Mouse (Mus musculus) liver, adult 2 months (tissue): Measurements from ENCODE around the gene Ren1. TPM values are rescaled to one million over a fixed set of nuclear protein-coding genes. Genes with fewer than 3 reads are reported as not detected.

Source experiments
- DNase-seq: peaks from one replicate; pipeline ENCODE4 v3.0.0-alpha.2; 2011; ENCODE audit warnings: low read depth, low spot score; ENCODE audit errors: extremely low read depth
- H3K27ac ChIP-seq: fragments of 200-500 bp; replicated peaks from 2 replicates; pipeline ENCODE4 v1.5.1; 2012; ENCODE audit warnings: low read depth, mild to moderate bottlenecking, control low read depth, inconsistent platforms, low read length; ENCODE audit not compliant: insufficient read depth
- H3K27me3 ChIP-seq: fragments of 200-500 bp; 2 replicates; pipeline ENCODE4 v1.6.1; 2012; ENCODE audit warnings: mild to moderate bottlenecking, moderate library complexity, low read length, inconsistent platforms; ENCODE audit not compliant: control insufficient read depth, insufficient read depth
- H3K36me3 ChIP-seq: fragments of 200-500 bp; 2 replicates; pipeline ENCODE4 v1.6.1; 2012; ENCODE audit warnings: low read length, inconsistent platforms; ENCODE audit not compliant: control insufficient read depth, insufficient read depth
- H3K4me1 ChIP-seq: fragments of 200-500 bp; 2 replicates; pipeline ENCODE4 v1.6.1; 2011; ENCODE audit warnings: low read length; ENCODE audit not compliant: control insufficient read depth, insufficient read depth
- H3K4me3 ChIP-seq: fragments of 200-500 bp; 2 replicates; pipeline ENCODE4 v1.5.1; 2011; ENCODE audit warnings: low read depth, mild to moderate bottlenecking, control low read depth, low read length, moderate library complexity; ENCODE audit not compliant: insufficient read depth
- H3K79me2 ChIP-seq: fragments of 200-500 bp; 2 replicates; pipeline ENCODE4 v1.6.1; 2012; ENCODE audit warnings: inconsistent platforms, mild to moderate bottlenecking, low read length, moderate library complexity; ENCODE audit not compliant: control insufficient read depth, insufficient read depth
- H3K9ac ChIP-seq: fragments of 200-500 bp; 2 replicates; pipeline ENCODE4 v1.6.1; 2012; ENCODE audit warnings: low read depth, mild to moderate bottlenecking, control low read depth, inconsistent platforms, low read length
- CTCF ChIP-seq: fragments of 200-500 bp; IDR thresholded peaks from 2 replicates; pipeline ENCODE4 v1.5.1; 2011; ENCODE audit warnings: low read depth, low read length, control low read depth
- POLR2A ChIP-seq: fragments of 200-500 bp; IDR thresholded peaks from 2 replicates; pipeline ENCODE4 v1.6.1; 2011; ENCODE audit warnings: low read length, control low read depth; ENCODE audit not compliant: insufficient read depth; ENCODE audit errors: extremely low read depth
- WGBS: fragments of 180-500 bp; shearing (Covaris S2); methylation state at CpG from one replicate; pipeline ENCODE4 v1.1.7; 2018; 5-methylcytosine and 5-hydroxymethylcytosine counted together
- polyA plus RNA-seq: library from polyadenylated mRNA; depleted of rRNA; stranded (reverse); fragments of >200 nt; gene quantifications from 2 replicates; pipeline ENCODE4 v1.2.3, GENCODE M21; 2012
- total RNA-seq: library from RNA; depleted of rRNA; stranded (reverse); fragments of >200 nt; gene quantifications from 2 replicates; pipeline ENCODE4 v1.2.3, GENCODE M21; 2014

Ren1 gene
- total and polyA plus RNA-seq, 2 experiments = 0.18 TPM; not detected in 1

- no peak overlapping the region for H3K9ac ChIP-seq
Observed at GRCm38 (mm10) chr1:133380347-133381065, 30.2 kb downstream of the Ren1 start.

GRCm38 (mm10) chr1:133382008-133382407, 31.7 kb downstream of the Ren1 start:
- peaks cover 26% of the 10 kb centered on the region for H3K4me1 ChIP-seq
- H3K9ac ChIP-seq = no peak overlapping the region
- TF ChIP-seq POLR2A (no peak), CTCF (peak; percentile 99)
- H3K27me3 ChIP-seq = no peaks in the 10 kb centered on the region
- H3K36me3 ChIP-seq = peaks cover 14% of the 10 kb centered on the region
- H3K79me2 ChIP-seq = no peaks in the 10 kb centered on the region
- 6% methylated on average over 9 of the region's 9 CpGs for WGBS
- H3K4me3 ChIP-seq = no peak overlapping the region
- peak; percentile 65 for DNase-seq
- no peak overlapping the region for H3K27ac ChIP-seq

More at GRCm38 (mm10) chr1:133380347-133381065, 30.2 kb downstream of the Ren1 start:
- DNase-seq = peak; percentile 50
- Histone ChIP-seq H3K36me3 (peaks cover 16% of the 10 kb centered on the region), H3K4me1 (peaks cover 35% of the 10 kb centered on the region), H3K27me3 (no peaks in the 10 kb centered on the region), H3K79me2 (no peaks in the 10 kb centered on the region), H3K4me3 (no peak overlapping the region), H3K27ac (peak overlapping the region; percentile 5; the same call in 1 of the 2 replicates)
- no peak for TF ChIP-seq POLR2A
- TF ChIP-seq CTCF = peak; percentile 40
- 63% methylated on average over 14 of the region's 14 CpGs for WGBS

GRCm38 (mm10) chr1:133382552-133383155, 32.3 kb downstream of the Ren1 start:
- no peak overlapping the region for H3K9ac ChIP-seq
- H3K79me2 ChIP-seq = no peaks in the 10 kb centered on the region
- TF ChIP-seq POLR2A (0 out of 2 replicates have a peak, but pooled peaks have one; percentile 10), CTCF (no peak)
- H3K27ac ChIP-seq = peak overlapping the region; percentile 14; the same call in 1 of the 2 replicates
- H3K4me3 ChIP-seq = no peak overlapping the region
- DNase-seq = no peak
- H3K36me3 ChIP-seq = peaks cover 8% of the 10 kb centered on the region
- H3K4me1 ChIP-seq = peaks cover 21% of the 10 kb centered on the region
- 38% methylated on average over 12 of the region's 12 CpGs for WGBS
- H3K27me3 ChIP-seq = no peaks in the 10 kb centered on the region

- WGBS = 89% methylated on average over 14 of the region's 14 CpGs
- no peaks in the 10 kb centered on the region for H3K27me3 ChIP-seq
- no peaks in the 10 kb centered on the region for H3K79me2 ChIP-seq
- no peak overlapping the region for H3K4me3 ChIP-seq
- peak; percentile 78 for DNase-seq
- H3K4me1 ChIP-seq = peaks cover 16% of the 10 kb centered on the region
- peaks cover 2% of the 10 kb centered on the region; the same call in 1 of the 2 replicates for H3K36me3 ChIP-seq
- no peak overlapping the region for H3K9ac ChIP-seq
- no peak overlapping the region for H3K27ac ChIP-seq
- TF ChIP-seq CTCF (0 out of 2 replicates have a peak, but pooled peaks have one; percentile 2), POLR2A (0 out of 2 replicates have a peak, but pooled peaks have one; percentile 1)
Observed at GRCm38 (mm10) chr1:133383157-133383783, 33.0 kb downstream of the Ren1 start.

GRCm38 (mm10) chr1:133385506-133385905, 35.2 kb downstream of the Ren1 start:
- H3K27ac ChIP-seq = no peak overlapping the region

More at GRCm38 (mm10) chr1:133385506-133385905, 35.2 kb downstream of the Ren1 start:
- 58% methylated on average over 9 of the region's 9 CpGs for WGBS
- no peaks in the 10 kb centered on the region for H3K36me3 ChIP-seq
- DNase-seq = peak; percentile 45
- H3K9ac ChIP-seq = no peak overlapping the region
- no peaks in the 10 kb centered on the region for H3K79me2 ChIP-seq
- H3K4me3 ChIP-seq = no peak overlapping the region
- H3K27me3 ChIP-seq = no peaks in the 10 kb centered on the region
- 0 out of 2 replicates have a peak, but pooled peaks cover under 1% of the 10 kb centered on the region for H3K4me1 ChIP-seq
- no peak for TF ChIP-seq POLR2A
- TF ChIP-seq CTCF = peak; percentile 98
